Mouse (Mus musculus) testis, adult 2 months (tissue): ENCODE measurements at regions not wholly inside any gene's neighbourhood (a gene's known extent, or its start where the extent isn't known, plus 50 kb on each side); places are given as distances from the start of the nearest gene placed in this dataset.

Source experiments
- H3K27ac ChIP-seq: fragments of 200-500 bp; 2 replicates; pipeline ENCODE4 v1.5.1; 2012; ENCODE audit warnings: low read depth, low read length; ENCODE audit not compliant: control insufficient read depth, insufficient read depth
- H3K27me3 ChIP-seq: fragments of 200-500 bp; 2 replicates; pipeline ENCODE4 v1.6.1; 2012; ENCODE audit warnings: mild to moderate bottlenecking, low read length, moderate library complexity; ENCODE audit not compliant: control insufficient read depth, insufficient read depth
- H3K36me3 ChIP-seq: fragments of 200-500 bp; 2 replicates; pipeline ENCODE4 v1.6.1; 2012; ENCODE audit warnings: mild to moderate bottlenecking, low read length; ENCODE audit not compliant: control insufficient read depth, insufficient read depth
- H3K4me1 ChIP-seq: fragments of 200-500 bp; 2 replicates; pipeline ENCODE4 v1.6.1; 2012; ENCODE audit warnings: low read length; ENCODE audit not compliant: control insufficient read depth, insufficient read depth
- H3K4me3 ChIP-seq: fragments of 200-500 bp; 2 replicates; pipeline ENCODE4 v1.5.1; 2012; ENCODE audit warnings: low read depth, mild to moderate bottlenecking, low read length, moderate library complexity, mixed read lengths; ENCODE audit not compliant: control insufficient read depth
- CTCF ChIP-seq: fragments of 200-500 bp; IDR thresholded peaks from 2 replicates; pipeline ENCODE4 v1.5.1; 2012; ENCODE audit warnings: low read depth, mild to moderate bottlenecking, inconsistent platforms, low read length, moderate library complexity; ENCODE audit not compliant: control insufficient read depth, insufficient read depth, insufficient replicate concordance
- POLR2A ChIP-seq: fragments of 200-500 bp; IDR thresholded peaks from 2 replicates; pipeline ENCODE4 v1.6.1; 2012; ENCODE audit warnings: low read depth, mild to moderate bottlenecking, inconsistent platforms, low read length, moderate library complexity; ENCODE audit not compliant: control insufficient read depth

DNA sequence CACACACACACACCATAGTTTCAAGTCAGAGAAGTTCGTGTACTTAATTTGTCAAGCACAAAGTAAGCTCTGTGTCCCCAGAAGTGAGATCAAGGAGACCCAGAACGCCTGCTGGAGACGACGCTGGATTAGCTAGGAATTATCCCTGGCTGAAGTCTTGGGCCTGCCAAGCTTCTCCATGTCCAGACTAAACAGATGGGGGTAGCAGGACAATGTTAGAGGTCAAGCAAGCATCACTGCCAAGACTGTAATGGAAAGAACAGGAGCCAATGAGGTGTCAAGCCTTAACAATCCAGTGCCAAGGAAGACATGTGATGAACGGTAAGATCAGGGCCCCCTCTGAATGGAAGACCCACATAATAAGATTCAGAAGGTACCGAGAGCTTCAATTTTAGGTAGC, 62.2 kb upstream of the Ppm1h start:
- Histone ChIP-seq H3K36me3 (no peaks in the 10 kb centered on the region), H3K4me3 (peak overlapping the region; percentile 65), H3K27ac (no peak overlapping the region), H3K27me3 (no peaks in the 10 kb centered on the region), H3K4me1 (peaks cover 3% of the 10 kb centered on the region)
- TF ChIP-seq CTCF (no peak), POLR2A (no peak)

DNA sequence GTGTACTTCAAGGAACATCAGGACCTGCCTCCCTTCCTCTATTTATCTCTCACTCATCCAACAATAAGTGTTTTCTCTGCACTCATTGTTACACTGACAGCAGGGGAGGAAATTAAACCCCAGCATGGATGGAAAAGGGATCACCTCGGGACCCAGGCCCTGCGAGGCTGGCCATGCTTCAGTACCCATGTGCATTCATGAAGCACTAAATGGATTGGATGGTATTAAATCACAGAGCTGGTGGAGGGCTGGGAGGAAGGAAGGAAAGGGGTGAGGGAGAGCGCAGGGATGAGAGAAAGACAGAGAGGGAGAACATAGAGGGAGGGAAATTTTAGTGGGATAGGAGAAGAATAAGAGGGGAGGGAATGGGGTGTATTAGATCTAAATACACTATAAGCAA, 59.7 kb upstream of the Ppm1h start:
- Histone ChIP-seq H3K4me1 (peaks cover 3% of the 10 kb centered on the region), H3K27ac (no peak overlapping the region)

DNA sequence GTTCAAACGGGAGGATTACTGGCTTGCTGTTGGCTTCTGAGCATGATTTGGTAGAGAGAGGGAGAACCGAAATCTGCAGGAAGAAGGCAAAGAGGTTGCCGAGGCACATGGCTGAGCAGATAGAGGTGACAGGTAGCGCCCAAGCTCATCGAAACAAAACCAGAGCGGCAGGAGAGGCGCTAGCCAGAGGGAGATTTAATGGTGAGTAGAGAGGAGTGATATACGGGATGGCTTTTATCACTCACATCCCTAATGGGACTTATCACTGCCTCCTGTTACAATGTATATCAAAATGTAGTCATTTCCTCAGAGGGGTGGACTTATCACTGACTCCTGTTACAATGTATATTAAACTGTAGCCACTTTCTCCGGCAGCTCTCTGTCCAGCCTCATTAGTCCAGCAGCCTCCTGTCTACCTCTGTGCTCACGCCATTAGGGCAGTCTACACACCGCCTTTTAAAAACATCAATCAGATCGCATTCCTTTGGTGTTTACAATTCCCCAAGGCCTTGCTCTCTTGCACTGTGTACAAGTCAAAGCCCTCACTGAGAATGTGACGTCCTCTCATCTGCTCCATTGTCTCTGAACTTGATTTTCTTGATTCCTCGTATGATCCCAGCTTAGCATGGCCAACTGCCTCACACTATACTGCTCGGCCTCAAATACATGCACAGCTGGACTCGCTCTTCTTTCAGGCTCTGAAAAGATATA, 59.0 kb upstream of the Ppm1h start:
- no peaks in the 10 kb centered on the region for H3K27me3 ChIP-seq
- TF ChIP-seq POLR2A: no peak
- TF ChIP-seq CTCF: no peak
- peaks cover 3% of the 10 kb centered on the region for H3K4me1 ChIP-seq
- H3K4me3 ChIP-seq: no peak overlapping the region
- no peak overlapping the region for H3K27ac ChIP-seq
- H3K36me3 ChIP-seq: no peaks in the 10 kb centered on the region

More for the DNA sequence above, 59.7 kb upstream of the Ppm1h start:
- Histone ChIP-seq H3K4me3 (no peak overlapping the region), H3K36me3 (no peaks in the 10 kb centered on the region), H3K27me3 (no peaks in the 10 kb centered on the region)
- no peak for TF ChIP-seq CTCF
- TF ChIP-seq POLR2A: no peak
